Mouse (Mus musculus) CH12.LX (cell line): ENCODE data around the gene Nfe2l1. TPM values are rescaled to one million over a fixed set of nuclear protein-coding genes. Genes with fewer than 3 reads are reported as not detected.
A peak's percentile ranks its signal among the peaks of the same experiment; 100 is the strongest.

Experiments
- DNase-seq: peaks from one replicate; pipeline ENCODE4 v3.0.0-alpha.2; 2013; ENCODE audit errors: extremely low read depth
- H3K27ac ChIP-seq: 2 replicates; pipeline ENCODE4 v1.5.1; 2012; ENCODE audit warnings: low read depth, mild to moderate bottlenecking, control low read depth, moderate library complexity; ENCODE audit not compliant: insufficient read depth
- H3K27me3 ChIP-seq: replicated peaks from 2 replicates; pipeline ENCODE3; 2012; ENCODE audit warnings: inconsistent platforms
- H3K36me3 ChIP-seq, 2 experiments: replicated peaks in 1 of 2; 2 replicates each; pipeline versions ENCODE3 to v1.6.1; 2012; ENCODE audit warnings: inconsistent platforms in 1 of 2, low read length in 1 of 2, mild to moderate bottlenecking in 1 of 2, mixed read lengths in 1 of 2, moderate library complexity in 1 of 2; ENCODE audit not compliant: control insufficient read depth in 1 of 2, insufficient read depth in 1 of 2
- H3K4me1 ChIP-seq, 2 experiments: 2 replicates each; pipeline ENCODE4 v1.6.1; 2012; ENCODE audit warnings: inconsistent platforms in 1 of 2, moderate library complexity in 1 of 2; ENCODE audit not compliant: insufficient read depth in 2 of 2, control insufficient read depth in 1 of 2
- H3K4me2 ChIP-seq: 2 replicates; pipeline ENCODE4 v1.6.1; 2012; ENCODE audit warnings: low read depth, mild to moderate bottlenecking, control low read depth; ENCODE audit not compliant: poor library complexity, insufficient read depth, severe bottlenecking
- H3K4me3 ChIP-seq, 3 experiments: fragments of 150-350 bp in 1 of 3; sonication (generic) in 1 of 3; replicated peaks in 1 of 3; 2 replicates each; pipeline versions ENCODE3 to v1.5.1; 2011 to 2012; ENCODE audit warnings: low read depth in 2 of 3, low read length in 2 of 3, mild to moderate bottlenecking in 2 of 3, moderate library complexity in 2 of 3, control low read depth in 1 of 3, improper control_type of control experiment in 1 of 3, inconsistent platforms in 1 of 3, mixed read lengths in 1 of 3; ENCODE audit not compliant: poor library complexity in 1 of 3
- H3K79me2 ChIP-seq: replicated peaks from 2 replicates; pipeline ENCODE4 v1.6.1; 2012; ENCODE audit warnings: mild to moderate bottlenecking, moderate library complexity; ENCODE audit not compliant: control insufficient read depth, poor library complexity, insufficient read depth, severe bottlenecking; ENCODE audit errors: extremely low read depth
- H3K9ac ChIP-seq: 2 replicates; pipeline ENCODE4 v1.6.1; 2012; ENCODE audit warnings: low read depth, mild to moderate bottlenecking, control low read depth, moderate library complexity; ENCODE audit not compliant: insufficient read depth
- H3K9me3 ChIP-seq: replicated peaks from 2 replicates; pipeline ENCODE3; 2012; ENCODE audit warnings: low read length, inconsistent platforms, mixed read lengths
- BHLHE40 ChIP-seq: IDR thresholded peaks from 2 replicates; pipeline ENCODE4 v1.6.1; 2011; ENCODE audit warnings: mild to moderate bottlenecking, low read depth, low read length, improper control_type of control experiment
- CTCF ChIP-seq, 2 experiments: IDR thresholded peaks in 1 of 2; conservative IDR thresholded peaks in 1 of 2; 2 replicates each; pipeline ENCODE4 v1.5.1; 2011 to 2012; ENCODE audit warnings: low read depth in 2 of 2, low read length in 2 of 2, improper control_type of control experiment in 1 of 2, inconsistent platforms in 1 of 2, mild to moderate bottlenecking in 1 of 2, moderate library complexity in 1 of 2
- ELF1 ChIP-seq: IDR thresholded peaks from 2 replicates; pipeline ENCODE4 v1.6.1; 2014; ENCODE audit warnings: low read depth, mild to moderate bottlenecking, inconsistent platforms, low read length, improper control_type of control experiment
- EP300 ChIP-seq: IDR thresholded peaks from 2 replicates; pipeline ENCODE4 v1.6.1; 2011; ENCODE audit warnings: low read length, improper control_type of control experiment
- ETS1 ChIP-seq: conservative IDR thresholded peaks from 2 replicates; pipeline ENCODE4 v1.6.1; 2012; ENCODE audit warnings: low read depth, mild to moderate bottlenecking, inconsistent platforms, low read length, improper control_type of control experiment, moderate library complexity
- IRF4 ChIP-seq: IDR thresholded peaks from 2 replicates; pipeline ENCODE4 v1.6.1; 2014; ENCODE audit warnings: low read depth, mild to moderate bottlenecking, inconsistent platforms, low read length, improper control_type of control experiment
- JUND ChIP-seq: conservative IDR thresholded peaks from 2 replicates; pipeline ENCODE4 v1.6.1; 2011; ENCODE audit warnings: low read depth, low read length, improper control_type of control experiment
- KAT2A ChIP-seq: IDR thresholded peaks from 2 replicates; pipeline ENCODE4 v1.6.1; 2012; ENCODE audit warnings: low read length, improper control_type of control experiment, inconsistent platforms; ENCODE audit not compliant: insufficient replicate concordance
- MAFK ChIP-seq: IDR thresholded peaks from 2 replicates; pipeline ENCODE4 v1.6.1; 2011; ENCODE audit warnings: low read length, improper control_type of control experiment; ENCODE audit not compliant: insufficient replicate concordance
- MAX ChIP-seq: IDR thresholded peaks from 2 replicates; pipeline ENCODE4 v1.6.1; 2011; ENCODE audit warnings: low read length, improper control_type of control experiment
- MAZ ChIP-seq: IDR thresholded peaks from 2 replicates; pipeline ENCODE4 v1.6.1; 2012; ENCODE audit warnings: low read depth, mild to moderate bottlenecking, inconsistent platforms, low read length, improper control_type of control experiment, moderate library complexity
- MEF2A ChIP-seq: IDR thresholded peaks from 2 replicates; pipeline ENCODE4 v1.6.1; 2014; ENCODE audit warnings: low read depth, mild to moderate bottlenecking, inconsistent platforms, low read length, improper control_type of control experiment, borderline replicate concordance
- MXI1 ChIP-seq: IDR thresholded peaks from 2 replicates; pipeline ENCODE4 v1.6.1; 2011; ENCODE audit warnings: mild to moderate bottlenecking, low read depth, low read length, improper control_type of control experiment
- MYC ChIP-seq: IDR thresholded peaks from 2 replicates; pipeline ENCODE4 v1.6.1; 2011; ENCODE audit warnings: low read depth, mild to moderate bottlenecking, improper control_type of control experiment, low read length
- NELFE ChIP-seq: IDR thresholded peaks from 2 replicates; pipeline ENCODE4 v1.6.1; 2011; ENCODE audit warnings: low read depth, low read length, improper control_type of control experiment
- NRF1 ChIP-seq: IDR thresholded peaks from 2 replicates; pipeline ENCODE4 v1.6.1; 2014; ENCODE audit warnings: low read depth, mild to moderate bottlenecking, inconsistent platforms, low read length, improper control_type of control experiment, moderate library complexity
- PAX5 ChIP-seq: IDR thresholded peaks from 2 replicates; pipeline ENCODE4 v1.6.1; 2012; ENCODE audit warnings: low read length, inconsistent platforms, mixed read lengths
- POLR2A ChIP-seq: IDR thresholded peaks from 2 replicates; pipeline ENCODE4 v1.6.1; 2011; ENCODE audit warnings: low read depth, mild to moderate bottlenecking, improper control_type of control experiment, low read length
- TBP ChIP-seq: conservative IDR thresholded peaks from 2 replicates; pipeline ENCODE4 v1.6.1; 2011; ENCODE audit warnings: low read depth, low read length, improper control_type of control experiment
- TCF12 ChIP-seq: IDR thresholded peaks from 2 replicates; pipeline ENCODE4 v1.6.1; 2014; ENCODE audit warnings: low read depth, mild to moderate bottlenecking, inconsistent platforms, low read length, improper control_type of control experiment
- UBTF ChIP-seq: IDR thresholded peaks from 2 replicates; pipeline ENCODE4 v1.6.1; 2012; ENCODE audit warnings: low read depth, mild to moderate bottlenecking, inconsistent platforms, low read length, improper control_type of control experiment, moderate library complexity
- USF2 ChIP-seq: conservative IDR thresholded peaks from 2 replicates; pipeline ENCODE4 v1.6.1; 2011; ENCODE audit warnings: low read depth, low read length, improper control_type of control experiment
- ZC3H11A ChIP-seq: IDR thresholded peaks from 2 replicates; pipeline ENCODE4 v1.6.1; 2012; ENCODE audit warnings: low read depth, mild to moderate bottlenecking, inconsistent platforms, low read length, improper control_type of control experiment
- ZKSCAN1 ChIP-seq: IDR thresholded peaks from 2 replicates; pipeline ENCODE4 v1.6.1; 2012; ENCODE audit warnings: low read depth, inconsistent platforms, low read length, improper control_type of control experiment, borderline replicate concordance
- ZNF384 ChIP-seq: IDR thresholded peaks from 2 replicates; pipeline ENCODE4 v1.6.1; 2012; ENCODE audit warnings: low read depth, low read length, improper control_type of control experiment, inconsistent platforms
- dilution Hi-C: fragments of 300-500 bp; cut with MboI; formaldehyde crosslinking; loops from 2 replicates; pipeline ENCODE4 v1.14.3; 2020; ENCODE audit warnings: low sequenced_read_pairs; ENCODE audit not compliant: extremely low pct_unique_long_range_greater_than_20kb, extremely low pct_ligation_motif_present
- in situ Hi-C: fragments of 300-500 bp; cut with MboI; formaldehyde crosslinking; loops from 3 replicates; pipeline ENCODE4 v1.14.3; 2019; ENCODE audit warnings: low sequenced_read_pairs, low pct_ligation_motif_present, low pct_unique_long_range_greater_than_20kb, mixed read lengths
- polyA plus RNA-seq: library from polyadenylated mRNA; unstranded; fragments of >175 nt; gene quantifications from 2 replicates; pipeline ENCODE4 v1.2.1, GENCODE M21; 2012; ENCODE audit warnings: low read depth; ENCODE audit not compliant: insufficient read length
- total RNA-seq, 2 experiments: library from RNA; depleted of rRNA; stranded (reverse); fragments of 300-350 nt in 1 of 2; fragments of >200 nt in 1 of 2; gene quantifications; 2 replicates each; pipeline ENCODE4 v1.2.3; 2012 to 2014

Nfe2l1 gene
- total and polyA plus RNA-seq, 3 experiments = 77.7 to 169 (median 145) TPM

DNA sequence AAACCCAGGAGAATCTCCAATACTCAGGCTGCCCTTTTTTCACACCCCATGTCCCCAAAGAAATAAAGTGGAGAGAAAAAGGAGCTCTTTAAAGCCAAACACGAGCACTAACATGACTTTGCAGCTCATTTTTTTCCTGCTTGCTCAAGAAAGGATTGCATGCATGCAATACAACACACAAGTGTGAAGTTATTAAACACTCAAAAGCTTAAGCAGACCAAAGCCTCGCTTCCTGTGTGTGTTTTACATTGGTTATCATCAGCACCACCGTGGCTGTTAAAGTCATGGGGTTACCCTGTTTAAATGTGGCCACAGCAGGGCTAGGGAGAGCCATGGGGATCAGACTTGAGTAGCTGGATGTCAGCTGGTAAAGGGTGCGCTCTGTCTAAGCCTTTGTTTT is 47.3 kb upstream of the Nfe2l1 start:
- H3K4me2 ChIP-seq = no peak overlapping the region
- H3K79me2 ChIP-seq = no peaks in the 10 kb centered on the region
- no peak overlapping the region for H3K4me3 ChIP-seq
- peaks cover 95% of the 10 kb centered on the region for H3K27me3 ChIP-seq
- no peaks in the 10 kb centered on the region for H3K36me3 ChIP-seq
- H3K9ac ChIP-seq = no peak overlapping the region
- in situ Hi-C loops = no loop called here
- dilution Hi-C loops = no loop called here
- no peaks in the 10 kb centered on the region for H3K9me3 ChIP-seq
- no peak overlapping the region for H3K27ac ChIP-seq
- peaks cover 8 to 37% of the 10 kb centered on the region in 2 experiments; a peak in 3 of 4 replicates for H3K4me1 ChIP-seq
- TF ChIP-seq PAX5 (no peak), JUND (no peak), CTCF (conservative IDR thresholded peaks at IDR 0.05 in 1 of 2, IDR thresholded peaks at IDR 0.05 in 1 of 2; ENCODE audit: low read depth in 2 of 2, low read length in 2 of 2) (no peak), KAT2A (no peak), UBTF (no peak), ELF1 (no peak), ZC3H11A (no peak), EP300 (no peak), MAX (no peak), MAZ (no peak), MEF2A (no peak), ZKSCAN1 (no peak), NRF1 (no peak), MAFK (no peak)
- TF ChIP-seq, all 38 proteins: peak for 0
- no peak for DNase-seq

DNA sequence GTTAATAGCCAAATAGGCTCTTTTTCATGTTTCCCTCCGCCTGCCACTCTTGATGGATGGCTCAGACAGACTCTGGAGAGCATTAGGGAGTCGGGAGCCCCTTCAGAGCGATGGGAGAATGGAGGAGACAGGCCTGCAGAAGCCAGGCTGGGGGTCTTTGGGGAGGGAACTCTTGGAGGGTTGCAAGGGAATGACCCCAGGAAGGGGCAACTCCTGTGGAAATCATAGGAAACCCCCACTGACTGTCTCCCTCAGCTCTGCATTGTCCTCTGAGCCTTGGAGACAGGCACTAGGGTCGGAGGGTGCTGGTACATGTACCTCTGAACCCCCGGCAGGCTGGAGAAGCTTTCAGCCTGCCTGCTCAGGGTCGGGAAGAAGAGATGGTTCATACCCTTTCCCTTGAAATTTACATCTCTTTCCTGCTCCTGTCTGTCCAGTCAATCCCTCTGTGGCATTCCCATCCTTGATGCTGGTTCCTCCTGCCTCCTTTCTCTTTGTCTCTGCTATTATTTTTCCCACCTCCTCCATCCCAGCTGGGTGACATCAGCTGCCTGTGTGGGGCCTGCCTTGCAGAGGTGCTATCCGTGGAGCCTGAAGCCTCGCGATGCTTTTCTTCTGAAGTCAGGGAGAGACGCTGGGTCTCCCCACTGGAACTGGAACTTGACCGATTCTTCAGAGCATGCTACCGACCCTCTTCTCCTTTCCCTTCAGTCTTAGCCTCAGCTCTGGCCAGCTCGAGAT is 46.7 kb upstream of the Nfe2l1 start:
- Histone ChIP-seq H3K79me2 (no peaks in the 10 kb centered on the region), H3K4me1 (peaks cover 8 to 37% of the 10 kb centered on the region in 2 experiments; a peak in 3 of 4 replicates)
- TF ChIP-seq BHLHE40 (no peak), POLR2A (no peak), JUND (no peak), NELFE (no peak), USF2 (no peak), UBTF (no peak), TCF12 (no peak), ZNF384 (no peak), TBP (no peak), ETS1 (no peak), MAFK (no peak), MYC (no peak), ZC3H11A (no peak), MAX (no peak), IRF4 (no peak), ZKSCAN1 (no peak), PAX5 (no peak), MXI1 (no peak)
- TF ChIP-seq, all 38 proteins: peak for 0
- in situ Hi-C loops (no loop called here), dilution Hi-C loops (no loop called here)
- Histone ChIP-seq H3K36me3 (no peaks in the 10 kb centered on the region), H3K9me3 (no peaks in the 10 kb centered on the region), H3K9ac (no peak overlapping the region), H3K4me2 (peak overlapping the region; percentile 79; the same call in 1 of the 2 replicates), H3K27me3 (peaks cover 92% of the 10 kb centered on the region), H3K4me3 (no peak overlapping the region), H3K27ac (no peak overlapping the region)
- no peak for DNase-seq
